ENCODE assay signal across 16 mouse cellular contexts in genomic region chr19:45837050-45837994, GRCm38 (mm10). TPM values are rescaled to one million over a fixed set of nuclear protein-coding genes. Genes with fewer than 3 reads are reported as not detected.
DNase-seq lines count a peak whose midpoint lies in the region; ATAC-seq and TF ChIP-seq lines count a peak whose summit lies in the region.
"Had no signal": no experiment of that assay in that cellular context is flagged by ENCODE, and none has a peak within 500 bp of the region (broad histone marks: within the 10 kb centered on the region; RNA-seq: fewer than 3 reads in every experiment).

No protein-coding gene starts in this region.

- no peak overlapping the region for H3K9ac ChIP-seq in hindbrain, postnatal 0 days (replicated peaks; ENCODE audit: low read length)
- no peak overlapping the region for H3K9ac ChIP-seq in hindbrain, embryonic 12.5 days
- no peak overlapping the region for H3K9ac ChIP-seq in stomach, postnatal 0 days (ENCODE audit: low read length)
- H3K9ac ChIP-seq: heart, embryonic 13.5 days; liver, embryonic 12.5 days had no signal

- no peaks in the 10 kb centered on the region for H3K4me1 ChIP-seq in hindbrain, postnatal 0 days (ENCODE audit: insufficient read depth, low read length)
- H3K4me1 ChIP-seq in hindbrain, embryonic 12.5 days = no peaks in the 10 kb centered on the region
- no peaks in the 10 kb centered on the region for H3K4me1 ChIP-seq in stomach, postnatal 0 days (replicated peaks; ENCODE audit: control insufficient read depth, insufficient read depth)

- no peaks in the 10 kb centered on the region for H3K27me3 ChIP-seq in hindbrain, postnatal 0 days (ENCODE audit: insufficient read depth, low read length)
- H3K27me3 ChIP-seq in hindbrain, embryonic 12.5 days = no peaks in the 10 kb centered on the region
- H3K27me3 ChIP-seq in stomach, postnatal 0 days (ENCODE audit: control insufficient read depth, insufficient read depth, low read length) = no peaks in the 10 kb centered on the region
- H3K27me3 ChIP-seq: heart, embryonic 13.5 days; liver, embryonic 12.5 days had no signal

- no peak overlapping the region for H3K4me3 ChIP-seq in hindbrain, postnatal 0 days (ENCODE audit: low read length)
- H3K4me3 ChIP-seq in hindbrain, embryonic 12.5 days = no peak overlapping the region
- no peak overlapping the region for H3K4me3 ChIP-seq in stomach, postnatal 0 days (ENCODE audit: low read depth, low read length)
- H3K4me3 ChIP-seq: heart, embryonic 13.5 days; left cerebral cortex, adult 2 months; liver, embryonic 12.5 days had no signal

- ATAC-seq in hindbrain, postnatal 0 days = peak; percentile 55; the same call in 1 of the 2 replicates
- ATAC-seq in hindbrain, embryonic 12.5 days (ENCODE audit: low FRiP score) = no peak
- peak; percentile 59; the same call in 1 of the 2 replicates for ATAC-seq in stomach, postnatal 0 days (ENCODE audit: low FRiP score, low TSS enrichment)
- ATAC-seq: liver, embryonic 12.5 days had no signal

- no peak for TF ChIP-seq EP300 in stomach, postnatal 0 days (optimal IDR thresholded peaks at IDR 0.05)

- WGBS in hindbrain, postnatal 0 days = 60% methylated on average over 12 of the region's 12 CpGs
- WGBS in hindbrain, embryonic 12.5 days = 82% methylated on average over 12 of the region's 12 CpGs
- WGBS in stomach, postnatal 0 days = 53% methylated on average over 12 of the region's 12 CpGs

- TF ChIP-seq CTCF in hindbrain, postnatal 0 days (IDR thresholded peaks at IDR 0.05; ENCODE audit: low read depth) = no peak
- no peak for TF ChIP-seq CTCF in stomach, postnatal 0 days (IDR thresholded peaks at IDR 0.05; ENCODE audit: low read depth)

- H3K4me2 ChIP-seq in hindbrain, postnatal 0 days (ENCODE audit: low read depth, low read length) = no peak overlapping the region
- H3K4me2 ChIP-seq in hindbrain, embryonic 12.5 days (replicated peaks) = no peak overlapping the region
- no peak overlapping the region for H3K4me2 ChIP-seq in stomach, postnatal 0 days (replicated peaks; ENCODE audit: low read depth)
- H3K4me2 ChIP-seq: heart, embryonic 13.5 days; liver, embryonic 12.5 days had no signal

- peak overlapping the region; percentile 11; the same call in 1 of the 2 replicates for H3K27ac ChIP-seq in hindbrain, postnatal 0 days
- no peak overlapping the region for H3K27ac ChIP-seq in hindbrain, embryonic 12.5 days
- H3K27ac ChIP-seq in stomach, postnatal 0 days (replicated peaks) = peak overlapping the region; percentile 86
- H3K27ac ChIP-seq: left cerebral cortex, adult 2 months; liver, embryonic 12.5 days; macrophage had no signal

- peak; percentile 18 for DNase-seq in adrenal gland, postnatal 14 days
- DNase-seq in adrenal gland, postnatal 25 days = no peak
- DNase-seq in hindbrain, postnatal 0 days (ENCODE audit: low spot score) = peak; percentile 47
- peak; percentile 26 for DNase-seq in ovary, postnatal 36 days (ENCODE audit: low spot score)
- no peak for DNase-seq in ovary, adult 18-20 months (ENCODE audit: low spot score)
- DNase-seq in stomach, postnatal 0 days (ENCODE audit: low spot score) = no peak
- no peak for DNase-seq in left cerebral cortex, adult 11 months (ENCODE audit: low spot score)
- DNase-seq: adrenal gland, postnatal 10 days; kidney, postnatal 10 days; midbrain, embryonic 14.5 days; right cerebral cortex, postnatal 4 days had no signal

- no peaks in the 10 kb centered on the region for H3K9me3 ChIP-seq in hindbrain, postnatal 0 days (ENCODE audit: low read length)
- H3K9me3 ChIP-seq in hindbrain, embryonic 12.5 days (replicated peaks) = no peaks in the 10 kb centered on the region
- no peaks in the 10 kb centered on the region for H3K9me3 ChIP-seq in stomach, postnatal 0 days (ENCODE audit: control insufficient read depth, low read length)
- H3K9me3 ChIP-seq: heart, embryonic 13.5 days; liver, embryonic 12.5 days had no signal

- 0 out of 2 replicates have a peak, but pooled peaks cover 5% of the 10 kb centered on the region for H3K36me3 ChIP-seq in hindbrain, postnatal 0 days (ENCODE audit: insufficient read depth, low read length)
- H3K36me3 ChIP-seq in hindbrain, embryonic 12.5 days = peaks cover 4% of the 10 kb centered on the region; the same call in 1 of the 2 replicates
- no peaks in the 10 kb centered on the region for H3K36me3 ChIP-seq in stomach, postnatal 0 days (ENCODE audit: control insufficient read depth, insufficient read depth, low read length)
- H3K36me3 ChIP-seq: heart, embryonic 13.5 days; liver, embryonic 12.5 days had no signal

RNA-seq across cellular contexts. Expression of gene Kcnip2, which starts 21.5 kb away (rescaled TPM):
- 0.19 and 0.38 TPM in 2 replicates for total RNA-seq in adrenal gland, postnatal 14 days (2021)
- 0.27 TPM in 1 of 2 replicates, not detected in the other for total RNA-seq in adrenal gland, postnatal 25 days (2021)
- 17.8 and 30.3 TPM in 2 replicates for total RNA-seq in hindbrain, postnatal 0 days (2014; rRNA removed)
- 16.5 and 17.8 TPM in 2 replicates for polyA plus RNA-seq in hindbrain, postnatal 0 days (2015; fragmentation: Nextera tagmentation; extraction: Ambion mirVana)
- polyA plus RNA-seq in hindbrain, embryonic 12.5 days (2016; fragmentation: Nextera tagmentation; extraction: Ambion mirVana) = 3.0 and 3.7 TPM in 2 replicates
- polyA plus RNA-seq in stomach, postnatal 0 days (2015; fragmentation: Nextera tagmentation; extraction: Ambion mirVana) = 2.1 and 2.2 TPM in 2 replicates
- polyA plus RNA-seq: macrophage had no signal

RNA-seq across cellular contexts. Expression of gene Mgea5, which starts 53.7 kb away (rescaled TPM):
- 71.8 and 76.5 TPM in 2 replicates for total RNA-seq in adrenal gland, postnatal 14 days (2021)
- 84.7 and 93.9 TPM in 2 replicates for total RNA-seq in adrenal gland, postnatal 25 days (2021)
- 135 and 154 TPM in 2 replicates for total RNA-seq in hindbrain, postnatal 0 days (2014; rRNA removed)
- 74.2 and 78.0 TPM in 2 replicates for polyA plus RNA-seq in hindbrain, postnatal 0 days (2015; fragmentation: Nextera tagmentation; extraction: Ambion mirVana)
- 113 and 121 TPM in 2 replicates for polyA plus RNA-seq in hindbrain, embryonic 12.5 days (2016; fragmentation: Nextera tagmentation; extraction: Ambion mirVana)
- 16.5 and 19.0 TPM in 2 replicates for polyA plus RNA-seq in stomach, postnatal 0 days (2015; fragmentation: Nextera tagmentation; extraction: Ambion mirVana)

Comparison
In these comparisons a context has a peak if more than half of its experiments do, and no peak if none do; other contexts are left out.
1. DNase-seq: peak in adrenal gland, postnatal 14 days (single experiment), hindbrain, postnatal 0 days (single experiment) and ovary, postnatal 36 days (single experiment); none in adrenal gland, postnatal 25 days (single experiment), ovary, adult 18-20 months (single experiment), stomach, postnatal 0 days (single experiment) and left cerebral cortex, adult 11 months (single experiment).
2. RNA of gene Kcnip2, which starts 21.5 kb away (total RNA-seq): 17.8 to 30.3 TPM in hindbrain, postnatal 0 days; 0.27 TPM in adrenal gland, postnatal 25 days and 0.19 to 0.38 TPM in adrenal gland, postnatal 14 days; every median in the first group is over 10 times any median in the second.